Mouse (Mus musculus) mouse embryonic stem cell (cell line): Measurements from ENCODE around the gene Zmat3.

ENCODE experiments used
- in situ Hi-C, 2 experiments: fragments of 300-500 bp; cut with MboI; formaldehyde crosslinking; loops; 1 replicate in 1 of 2; 3 replicates in 1 of 2; pipeline ENCODE4 v1.14.3; 2019 to 2020; ENCODE audit warnings: low sequenced_read_pairs in 2 of 2, low pct_unique_long_range_greater_than_20kb in 1 of 2, mixed read lengths in 1 of 2; ENCODE audit not compliant: unreplicated experiment in 1 of 2

The Zmat3 gene

GRCm38 (mm10) chr3:32365546-32366245 lies at the start of gene Zmat3:
TSS of gene Zmat3 (minus strand) at chr3:32366014.
- in situ Hi-C loops: no loop called here

DNA sequence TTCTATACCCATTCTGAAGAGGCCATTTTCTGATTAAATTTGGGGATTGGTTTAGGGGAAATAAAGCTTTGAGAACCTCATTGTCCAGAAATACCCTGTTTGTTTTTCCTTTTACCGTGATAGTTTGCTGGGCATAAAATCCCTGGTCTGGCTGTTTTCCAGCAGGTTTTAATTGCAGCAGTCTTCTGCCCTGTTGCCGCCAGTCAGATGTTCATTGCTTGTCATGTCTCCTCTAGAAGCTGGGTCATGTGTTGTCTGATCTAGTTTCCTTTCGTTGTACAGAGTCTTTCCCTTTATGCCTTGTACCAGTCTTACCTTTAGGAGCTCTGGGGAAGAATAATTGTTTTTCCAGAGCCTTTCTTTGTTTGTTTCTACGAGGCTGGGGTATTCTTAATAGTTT lies 48.6 kb upstream of the Zmat3 start:
- in situ Hi-C loops: no loop called here

DNA sequence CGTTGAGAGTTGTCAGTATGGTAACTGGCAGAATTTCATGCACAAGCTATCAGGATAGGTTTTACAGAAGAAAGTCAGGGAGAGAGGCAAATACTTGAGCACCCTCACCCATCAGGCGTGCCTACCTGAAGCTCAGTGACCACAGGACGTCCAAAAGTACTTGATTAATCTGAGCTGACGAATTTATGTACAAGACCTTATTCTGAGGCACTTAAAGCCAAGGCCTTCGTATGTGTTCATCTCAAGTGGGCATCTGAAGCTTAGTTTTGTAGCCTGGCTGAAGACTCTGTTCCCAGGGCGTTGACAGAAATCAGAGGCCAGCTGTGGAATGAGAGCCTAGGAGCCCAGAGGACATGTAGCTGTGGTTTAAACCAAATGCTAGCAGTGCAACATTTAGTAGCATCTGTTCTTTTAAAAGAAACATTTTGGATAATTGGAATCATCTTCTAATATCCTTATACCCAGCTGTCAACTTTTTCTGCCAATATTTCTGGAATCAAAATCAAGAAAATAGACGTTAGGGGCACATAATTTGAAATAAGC lies 46.8 kb upstream of the Zmat3 start:
- in situ Hi-C loops: no loop called here

GRCm38 (mm10) chr3:32408811-32409273 lies 43.0 kb upstream of the Zmat3 start:
- in situ Hi-C loops: no loop called here

DNA sequence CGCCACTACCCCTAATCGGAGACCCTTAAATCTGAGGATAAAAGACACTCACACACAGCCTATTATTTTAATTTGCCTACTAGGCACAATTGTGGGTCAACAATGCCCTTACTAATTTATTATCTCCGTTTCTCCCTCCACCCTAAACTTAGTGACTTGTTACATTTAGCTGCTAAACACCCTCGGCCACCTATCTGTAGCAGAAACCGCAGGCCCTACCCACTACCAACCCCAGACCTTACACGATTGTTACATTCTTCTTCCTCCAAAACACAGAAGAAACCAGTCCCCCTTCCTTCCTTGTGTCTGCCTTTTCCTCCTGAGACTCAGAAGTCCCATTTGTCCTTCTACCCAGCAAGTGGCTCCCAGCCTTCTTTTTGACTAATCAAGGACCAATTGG lies 41.0 kb upstream of the Zmat3 start:
- in situ Hi-C loops: no loop called here

- in situ Hi-C loops: no loop called here
Observed at GRCm38 (mm10) chr3:32405699-32406098, 39.9 kb upstream of the Zmat3 start.

DNA sequence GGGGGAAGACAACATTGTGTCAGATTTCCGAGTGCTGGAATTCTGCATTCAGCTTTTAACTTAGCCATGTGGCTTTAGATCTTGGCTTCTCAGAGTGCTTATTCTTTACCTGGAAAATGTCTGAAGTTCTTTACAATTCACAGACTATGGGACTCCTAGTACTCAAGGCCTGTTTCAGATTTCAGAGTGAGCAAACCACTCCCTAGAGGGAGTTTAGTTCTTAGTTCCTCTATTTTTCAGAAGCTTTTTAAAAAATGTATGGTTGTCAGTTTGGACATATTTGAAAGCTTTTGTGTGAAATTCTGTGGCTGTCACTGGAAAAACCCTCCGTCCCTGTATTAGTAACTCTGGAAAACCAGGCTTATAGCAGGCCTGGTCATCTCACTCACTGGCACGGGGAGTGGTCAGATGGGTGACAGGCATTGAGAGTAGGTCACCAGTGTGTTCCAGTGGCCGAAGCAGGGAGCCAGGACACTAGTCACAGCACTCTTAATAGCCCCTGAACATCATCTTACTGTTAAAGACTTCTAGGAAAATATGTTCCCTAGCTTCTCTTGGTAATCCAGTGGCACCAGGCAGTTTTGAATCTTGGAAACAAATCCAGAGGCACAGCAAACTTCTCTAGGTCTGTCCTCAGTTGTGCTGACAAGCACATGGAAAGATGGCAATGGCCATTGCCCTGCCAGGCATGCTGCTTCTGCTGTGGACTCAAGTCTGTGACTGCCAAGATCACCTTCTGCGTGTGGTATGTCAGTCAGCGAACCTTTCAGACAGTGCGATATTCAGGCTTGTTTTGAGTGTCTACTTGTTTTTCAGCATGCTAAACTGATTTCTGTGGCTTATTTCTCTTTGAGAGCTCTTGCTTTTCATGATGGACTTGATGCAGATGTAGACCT lies 37.4 kb upstream of the Zmat3 start:
- in situ Hi-C loops: no loop called here

DNA sequence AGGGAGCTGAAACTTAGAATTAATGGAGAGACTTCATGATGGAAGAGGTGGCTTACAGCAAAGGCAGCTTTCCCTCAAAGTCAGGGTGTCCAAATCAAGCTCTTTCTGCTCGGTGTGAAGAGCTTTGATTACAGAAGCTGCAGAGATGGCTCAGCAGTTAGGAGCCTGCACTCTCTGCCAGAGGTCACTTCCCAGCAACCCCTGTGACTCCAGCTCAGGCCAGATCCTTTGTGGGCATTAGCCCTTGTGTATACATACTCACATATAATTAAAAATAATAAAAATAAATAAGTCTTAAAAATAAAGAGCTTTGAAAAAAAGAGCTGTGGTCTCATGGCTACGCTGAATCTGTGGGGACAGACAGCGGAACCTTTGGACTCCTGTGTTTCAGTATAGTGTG lies 35.8 kb upstream of the Zmat3 start:
- in situ Hi-C loops: no loop called here

DNA sequence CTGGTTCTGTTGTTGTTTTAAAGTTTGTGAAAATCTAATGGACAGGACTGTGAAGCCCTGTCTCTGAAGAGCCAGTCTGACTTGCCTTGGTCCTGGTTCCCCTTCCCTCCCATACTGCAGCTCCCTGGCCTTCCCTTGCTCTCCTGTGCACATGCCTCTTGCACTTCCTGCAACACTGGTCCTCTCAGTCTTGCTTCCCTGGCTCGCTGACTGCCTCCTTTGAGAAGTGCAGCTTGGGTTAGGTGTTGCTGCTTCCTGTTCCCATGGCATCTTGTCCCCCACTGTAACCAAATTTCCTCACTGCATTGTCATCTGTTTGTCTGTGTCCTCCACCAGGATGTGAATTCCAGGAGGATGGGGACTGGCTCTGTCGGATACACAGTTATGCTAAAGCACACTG lies 34.1 kb upstream of the Zmat3 start:
- in situ Hi-C loops: no loop called here

DNA sequence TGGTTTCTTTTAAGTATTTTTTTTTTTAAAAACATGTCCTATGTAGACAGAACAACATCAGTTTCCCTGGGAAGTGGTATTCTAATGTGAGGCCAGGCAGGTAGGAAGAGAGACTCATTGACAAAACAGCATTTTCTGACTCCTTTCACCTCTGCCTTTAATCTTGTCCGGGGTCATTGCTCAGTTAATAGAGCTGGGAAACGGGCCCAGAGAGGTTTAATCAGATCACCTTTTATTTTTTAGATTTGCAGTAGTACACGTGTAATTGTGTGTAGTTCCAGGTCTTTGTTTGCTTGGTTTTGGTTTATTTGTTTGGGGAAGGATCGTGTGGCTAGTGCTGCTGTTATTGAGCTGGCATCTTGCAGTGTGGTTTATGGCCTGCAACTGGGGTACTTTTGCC lies 33.6 kb upstream of the Zmat3 start:
- in situ Hi-C loops: no loop called here

- in situ Hi-C loops: no loop called here
Observed at GRCm38 (mm10) chr3:32398623-32399022, 32.8 kb upstream of the Zmat3 start.

- in situ Hi-C loops: no loop called here
Observed at GRCm38 (mm10) chr3:32398175-32398538, 32.3 kb upstream of the Zmat3 start.

DNA sequence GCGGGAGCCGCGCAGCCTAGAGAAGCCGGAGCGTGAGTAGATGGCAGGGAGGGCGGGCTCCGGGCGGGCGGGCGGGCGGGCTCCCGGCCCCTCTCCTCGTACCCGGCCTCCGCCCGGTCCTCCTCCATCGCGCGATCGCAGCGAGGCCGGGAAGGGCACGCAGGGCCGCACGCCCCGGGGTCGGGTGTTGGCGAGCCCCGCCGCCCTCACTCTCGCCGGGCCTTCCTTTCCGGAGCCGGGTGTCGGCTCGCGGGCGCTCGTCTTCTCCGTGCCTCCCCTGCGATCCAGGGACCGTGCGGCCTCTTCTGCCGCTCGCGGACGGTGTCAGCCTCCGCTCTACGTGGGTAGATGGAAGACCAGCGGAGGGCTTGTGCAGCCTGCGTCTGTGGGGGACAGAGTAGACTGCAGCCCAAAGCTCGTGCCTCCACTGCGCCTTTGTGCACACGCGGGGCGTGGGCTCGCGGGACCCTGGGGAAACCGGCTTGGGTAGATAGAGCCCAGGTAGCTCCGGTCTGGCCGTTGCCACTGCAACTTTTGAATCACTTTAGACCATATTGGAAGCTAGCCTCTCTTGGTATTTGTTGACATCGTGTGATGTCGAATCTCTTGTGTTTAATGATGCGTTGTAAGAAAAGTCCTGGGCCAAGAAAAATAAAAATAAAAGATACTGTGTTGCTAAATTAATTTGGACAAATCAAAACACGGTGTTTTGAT lies 31.8 kb upstream of the Zmat3 start, which contains the start of gene Pik3ca:
Gene Pik3ca (plus strand): TSS at position 211 of the 714 bp plus-strand sequence.
- in situ Hi-C loops: no loop called here

DNA sequence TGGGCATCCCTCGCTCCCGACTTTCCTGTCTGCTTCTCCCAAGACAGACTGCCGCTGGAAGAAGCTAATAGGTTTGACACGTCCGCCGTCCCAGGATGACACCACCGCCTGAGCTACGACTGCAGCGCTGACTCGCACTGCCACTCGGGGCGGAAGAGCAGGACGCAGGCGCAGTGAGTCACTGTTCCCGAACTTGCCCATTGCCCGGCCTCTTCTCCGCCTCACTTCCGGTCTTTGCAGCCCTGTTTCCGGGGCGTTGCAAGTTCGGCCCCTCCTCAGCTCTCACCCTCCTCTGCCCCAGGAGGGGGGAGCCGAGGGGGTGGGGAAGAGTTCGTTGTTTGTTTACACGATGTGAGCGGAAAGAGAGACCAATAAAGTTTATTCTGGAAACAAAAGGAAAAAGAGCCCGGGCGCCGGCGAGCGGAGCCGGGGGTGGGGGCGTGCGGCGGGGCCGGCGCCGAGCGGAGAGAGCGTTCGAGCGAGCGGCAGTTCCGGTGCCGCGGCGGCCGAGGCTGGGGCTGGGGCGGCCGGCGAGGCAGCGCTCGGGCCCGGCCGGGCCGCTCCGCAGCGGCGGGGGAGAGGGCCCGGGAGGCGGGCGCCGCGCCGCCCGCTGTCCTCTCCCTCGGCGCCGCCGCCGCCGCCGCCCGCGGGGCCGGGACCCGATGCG lies 31.1 kb upstream of the Zmat3 start:
- in situ Hi-C loops: no loop called here

- in situ Hi-C loops: no loop called here
Observed at GRCm38 (mm10) chr3:32395771-32396551, 30.1 kb upstream of the Zmat3 start.

DNA sequence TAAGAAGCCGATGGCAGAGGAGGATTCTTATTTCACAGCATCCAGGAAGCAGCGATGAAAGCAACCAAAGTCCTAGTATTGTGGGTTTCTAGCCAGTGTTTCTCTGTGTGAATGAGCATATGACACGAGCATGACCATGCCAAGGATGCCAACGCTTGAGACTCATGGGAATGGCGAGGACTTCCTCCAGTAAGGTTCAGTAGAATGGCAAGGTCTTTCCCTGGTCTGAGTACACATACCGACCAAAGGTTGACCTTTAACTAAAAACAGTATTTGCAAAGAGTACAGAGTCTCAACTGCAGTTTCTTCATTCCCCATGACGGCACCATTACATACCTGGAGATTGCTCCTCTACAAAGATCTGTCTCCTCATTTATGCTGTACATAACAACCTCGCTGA lies 28.2 kb upstream of the Zmat3 start:
- in situ Hi-C loops: no loop called here

- in situ Hi-C loops: no loop called here
Observed at GRCm38 (mm10) chr3:32392841-32393240, 27.0 kb upstream of the Zmat3 start.

- in situ Hi-C loops: no loop called here
Observed at GRCm38 (mm10) chr3:32381556-32381955, 15.7 kb upstream of the Zmat3 start.
